Mouse (Mus musculus): ENCODE data around the gene A3galt2. TPM values are rescaled to one million over a fixed set of nuclear protein-coding genes. Genes with fewer than 3 reads are reported as not detected.

The A3galt2 gene
- polyA plus RNA-seq, 3 experiments from 2014 or later, result 0.16 to 0.38 TPM; not detected in 1

DNA sequence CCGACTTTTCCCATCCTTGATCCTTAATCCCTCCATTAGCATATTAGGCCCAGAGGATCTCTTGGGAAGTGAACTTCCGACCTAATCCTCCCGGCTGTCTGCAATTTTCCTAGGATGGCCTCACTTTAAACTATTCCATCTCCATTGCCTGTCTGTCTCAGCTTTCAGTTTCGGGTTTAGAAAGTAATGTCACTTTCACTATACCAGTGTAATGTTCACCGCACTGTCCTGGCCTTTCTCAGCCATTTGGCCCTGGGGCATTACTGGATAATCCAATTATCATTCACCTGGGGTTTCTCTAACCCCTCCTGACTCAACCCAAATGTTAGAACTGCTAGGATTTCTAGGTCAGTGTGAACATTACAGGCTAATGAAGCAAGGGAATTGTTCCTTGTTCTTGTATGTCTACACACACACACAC lies 26.7 kb upstream of the A3galt2 start:
- ATAC-seq, result peak; percentile 54

DNA sequence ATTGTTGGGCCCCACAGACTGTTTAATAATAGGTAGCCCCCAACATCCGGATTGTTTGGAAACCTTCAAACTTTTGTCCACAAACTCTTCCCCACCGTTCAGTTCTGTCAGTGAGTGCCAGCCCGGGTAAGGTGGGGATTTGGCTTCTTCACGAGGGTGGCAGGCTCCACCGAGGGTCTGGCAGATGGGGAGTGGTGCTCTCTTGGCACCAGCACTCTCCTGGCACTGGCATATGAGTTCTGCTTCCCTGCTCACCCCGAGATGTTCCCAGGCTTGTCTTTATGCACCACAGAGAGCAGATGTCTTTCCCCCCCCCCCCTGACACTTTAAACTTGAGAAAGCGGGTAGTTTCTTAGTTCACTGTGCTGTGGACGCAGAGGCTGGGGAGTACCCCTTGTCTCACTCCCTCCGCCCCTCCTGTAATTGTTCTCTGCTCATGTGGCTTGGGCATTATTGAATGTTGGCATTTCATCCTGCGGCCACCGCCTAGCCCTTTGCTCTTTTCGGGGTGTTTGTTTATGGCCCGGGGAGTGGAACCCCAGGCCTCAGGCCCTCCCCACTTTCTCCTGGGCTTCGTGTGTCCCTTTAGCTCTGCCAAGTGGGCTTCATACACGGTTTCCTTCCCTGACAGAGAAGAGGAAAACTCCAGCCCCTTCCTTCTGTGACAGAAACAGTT lies 26.0 kb upstream of the A3galt2 start:
- ATAC-seq, result no peak

DNA sequence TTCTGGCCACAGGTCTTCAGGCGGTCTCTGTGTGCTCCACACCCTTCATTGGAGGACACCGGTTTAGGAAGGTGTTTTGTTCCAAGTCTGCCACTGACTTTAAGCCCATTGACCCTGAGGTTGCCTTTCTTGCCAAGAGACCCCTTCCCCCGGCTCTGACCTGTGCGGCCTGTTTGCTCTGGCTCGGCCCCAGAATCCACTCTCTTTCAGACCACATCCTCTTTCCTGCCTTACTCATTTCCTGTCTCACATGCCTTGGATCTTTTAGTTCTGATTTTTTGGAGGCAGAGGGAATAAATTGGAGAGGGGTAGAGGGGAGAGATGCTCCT lies 25.5 kb upstream of the A3galt2 start:
- peak; percentile 10 for ATAC-seq

DNA sequence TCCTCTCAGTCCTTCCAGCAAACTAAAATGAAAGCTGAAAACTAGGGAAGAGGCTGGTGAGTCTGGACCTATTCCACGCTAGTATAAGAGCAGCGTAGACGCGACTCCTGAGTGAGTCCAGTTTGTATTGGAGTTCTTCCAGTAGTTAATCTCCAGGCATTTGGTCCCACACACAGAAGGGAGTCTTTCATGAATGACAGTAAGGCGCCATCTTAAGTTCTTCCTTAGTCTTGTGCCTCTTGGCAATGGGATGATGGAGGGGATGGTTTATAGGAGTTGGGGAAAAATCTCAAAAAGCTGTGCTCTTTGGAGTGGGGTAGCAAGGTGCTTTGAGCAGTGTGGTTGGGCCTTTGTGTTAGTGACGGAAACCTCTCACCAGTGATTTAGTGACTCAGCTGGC lies 24.9 kb upstream of the A3galt2 start:
- no peak for ATAC-seq

DNA sequence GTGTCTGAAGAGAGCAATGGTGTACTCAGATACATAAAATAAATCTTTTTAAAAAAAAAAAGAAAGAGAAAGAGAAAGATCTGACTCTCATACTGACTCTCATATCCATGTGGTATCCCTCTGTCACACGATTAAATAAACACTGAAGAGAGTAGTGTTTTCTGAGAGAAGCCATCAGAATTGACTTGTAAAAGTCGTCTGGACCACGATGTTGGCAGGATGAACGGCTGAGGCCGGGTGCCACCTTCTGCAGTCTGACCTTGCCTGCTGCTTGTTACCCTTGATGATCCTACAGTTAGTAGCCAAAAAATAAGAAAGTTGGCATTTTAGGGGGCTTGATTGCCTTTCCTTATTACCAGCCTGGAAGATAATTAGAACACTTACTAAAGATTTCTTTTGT lies 22.4 kb upstream of the A3galt2 start:
- no peak for ATAC-seq

DNA sequence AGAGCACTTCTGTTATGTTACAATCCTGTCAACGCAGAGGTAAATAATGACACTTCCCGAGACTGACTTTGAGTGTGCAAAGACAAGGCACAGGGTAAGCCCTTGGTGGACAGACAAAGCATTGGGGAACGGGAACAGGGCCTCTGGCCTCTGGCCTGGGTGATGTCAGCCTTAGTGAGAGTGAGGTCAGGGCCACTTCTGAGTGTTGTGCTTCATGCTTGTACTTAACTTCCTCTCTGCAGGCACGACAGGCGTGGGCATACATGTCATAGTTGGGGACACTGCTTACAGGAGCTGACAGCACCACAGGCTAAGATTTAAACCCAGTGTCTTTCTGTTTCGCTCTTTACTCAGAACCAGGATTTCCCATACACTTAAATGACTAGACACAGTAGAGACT lies 21.7 kb upstream of the A3galt2 start:
- ATAC-seq, result peak; percentile 20

DNA sequence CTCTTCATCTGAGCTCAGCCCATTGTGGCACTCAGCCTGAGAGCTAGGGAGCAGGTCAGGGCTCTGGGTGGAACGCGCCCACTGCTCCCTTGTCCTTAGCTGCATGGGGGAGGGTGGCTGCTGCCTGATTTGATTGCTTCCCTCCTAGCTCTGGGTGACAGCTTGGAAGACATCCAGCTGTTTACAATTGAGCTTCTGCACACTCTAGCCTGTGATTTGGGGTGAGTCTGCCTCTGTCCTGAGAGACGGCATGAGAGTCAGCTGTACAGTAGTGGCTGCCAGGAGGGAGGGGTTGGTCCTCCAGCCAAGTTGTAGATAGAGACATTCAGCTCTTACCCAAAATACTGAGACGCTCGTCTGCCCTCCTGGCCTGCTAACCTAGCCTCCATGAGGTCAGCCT lies 20.9 kb upstream of the A3galt2 start:
- no peak for ATAC-seq

DNA sequence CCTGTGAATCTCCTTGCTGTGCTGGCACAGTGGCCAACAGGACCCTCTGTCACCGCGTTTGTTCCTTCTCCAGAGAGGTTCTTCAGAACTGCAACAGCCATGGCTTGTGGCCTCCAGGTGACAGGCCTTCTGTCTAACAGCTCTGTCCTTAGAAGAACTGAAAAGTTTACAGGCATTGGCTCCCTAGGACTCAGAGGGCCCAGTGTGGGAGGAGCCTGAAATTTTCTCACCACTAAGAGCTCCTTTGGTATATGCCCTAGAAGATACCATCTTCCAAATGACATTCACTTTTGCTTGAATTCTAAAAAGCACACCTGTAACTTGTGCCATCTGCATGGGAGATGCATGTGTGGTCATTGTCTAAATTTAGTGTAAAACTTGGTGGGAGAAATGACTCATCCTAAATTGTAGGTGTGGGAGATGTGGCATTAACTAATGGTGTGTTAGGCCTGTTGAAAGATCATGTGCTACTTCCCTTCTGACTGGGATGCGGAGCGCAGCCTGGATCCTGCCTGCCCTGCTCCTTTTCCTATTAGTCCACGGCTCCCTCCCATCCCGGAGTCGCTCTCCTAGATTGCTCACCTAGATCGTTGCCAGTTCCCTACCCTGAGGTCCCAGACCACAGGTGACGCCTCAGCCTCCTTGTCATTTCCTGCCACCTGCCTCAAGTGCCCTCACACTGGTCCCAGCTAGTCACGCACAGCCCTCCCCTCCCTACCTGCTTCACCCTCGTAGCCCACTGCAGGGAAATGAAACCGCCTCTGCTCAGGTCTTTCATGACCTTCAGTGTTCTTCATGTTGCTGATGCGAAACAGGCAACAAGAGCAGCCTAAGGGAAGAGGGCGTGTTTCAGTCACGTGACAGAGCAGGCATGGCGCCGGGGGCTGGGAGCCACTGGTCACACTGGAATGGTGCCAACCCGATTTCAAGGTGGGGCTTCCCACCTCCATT lies 20.2 kb upstream of the A3galt2 start:
- peak; percentile 87 for ATAC-seq

DNA sequence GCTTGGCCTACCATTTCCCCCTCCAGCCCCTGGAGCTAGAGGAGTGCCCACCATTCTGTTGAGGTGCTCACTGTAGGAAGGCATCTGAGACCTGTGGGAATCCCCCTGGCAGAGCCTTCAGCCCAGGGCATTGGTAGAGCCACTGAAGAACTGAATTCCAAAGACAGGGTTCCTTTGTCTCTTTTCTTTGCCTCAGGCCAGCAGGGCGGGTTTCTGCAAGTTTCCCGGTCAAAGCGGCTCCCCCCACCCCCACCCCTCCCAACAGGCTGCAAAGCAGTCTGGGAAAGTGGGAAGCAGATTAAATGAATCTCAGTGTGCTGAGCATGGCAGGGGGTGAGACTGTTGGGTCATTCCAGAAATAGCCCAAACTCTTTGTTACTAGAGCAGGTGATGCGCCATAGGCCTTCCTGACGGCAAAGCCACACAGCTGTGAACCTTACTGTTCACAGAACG lies 18.0 kb upstream of the A3galt2 start:
- no peak for ATAC-seq

DNA sequence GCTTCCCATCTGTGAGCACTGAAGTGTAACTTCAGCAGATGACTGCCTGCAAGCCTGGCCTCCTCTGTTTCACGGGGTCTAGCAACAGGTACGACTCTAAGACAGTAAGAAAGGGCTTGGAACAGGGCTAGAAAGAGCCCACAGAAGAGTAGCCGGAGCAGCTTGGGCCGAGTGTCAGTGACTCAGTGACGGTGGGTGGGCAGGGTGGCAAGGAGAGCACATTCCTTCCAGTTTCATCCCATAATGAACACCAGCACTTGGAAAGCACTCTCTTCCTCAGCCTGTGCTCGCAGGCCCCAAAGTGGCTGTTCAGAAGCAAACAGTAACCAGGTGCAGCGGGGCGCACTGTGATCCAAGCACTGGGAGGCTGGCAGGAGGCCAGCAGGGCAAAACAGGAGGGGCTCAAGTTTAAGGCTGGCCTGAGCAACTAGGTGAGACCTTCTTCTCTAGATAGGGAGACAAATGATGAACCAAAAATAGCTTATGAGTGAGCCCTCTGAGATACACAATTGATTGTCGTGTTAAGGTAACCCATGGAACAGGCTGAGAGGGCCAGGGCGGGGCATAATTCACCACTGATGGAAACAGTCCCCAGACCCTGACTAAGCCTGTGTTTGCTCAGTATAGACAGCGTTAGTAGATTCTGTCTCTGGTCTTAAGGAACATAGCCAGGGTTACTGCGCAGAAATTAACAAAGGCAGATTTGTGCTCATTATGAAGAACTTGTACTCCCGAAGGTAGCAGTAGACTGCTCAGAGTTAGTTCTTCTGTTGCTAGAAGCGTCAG lies 17.1 kb upstream of the A3galt2 start:
- no peak for ATAC-seq

DNA sequence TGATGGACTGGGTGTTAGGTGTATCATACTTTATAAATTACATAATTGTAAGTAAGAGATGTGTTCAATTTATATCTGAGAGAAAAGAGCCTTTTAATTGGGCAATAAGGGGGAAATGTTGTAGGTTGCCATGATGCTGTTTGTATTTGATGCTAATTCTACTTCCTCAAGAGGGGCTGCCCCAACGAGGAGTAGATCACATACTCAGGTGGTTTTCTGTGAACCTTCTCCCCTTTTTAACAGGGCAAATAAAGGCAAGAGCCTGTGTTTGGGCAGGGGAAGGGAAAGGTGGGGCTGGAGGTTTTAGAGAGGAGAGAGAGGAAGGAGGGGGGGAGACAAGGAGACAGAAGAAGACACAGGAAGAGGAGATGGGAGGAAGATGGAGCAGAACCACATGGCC lies 14.3 kb upstream of the A3galt2 start:
- ATAC-seq, result peak; percentile 61

DNA sequence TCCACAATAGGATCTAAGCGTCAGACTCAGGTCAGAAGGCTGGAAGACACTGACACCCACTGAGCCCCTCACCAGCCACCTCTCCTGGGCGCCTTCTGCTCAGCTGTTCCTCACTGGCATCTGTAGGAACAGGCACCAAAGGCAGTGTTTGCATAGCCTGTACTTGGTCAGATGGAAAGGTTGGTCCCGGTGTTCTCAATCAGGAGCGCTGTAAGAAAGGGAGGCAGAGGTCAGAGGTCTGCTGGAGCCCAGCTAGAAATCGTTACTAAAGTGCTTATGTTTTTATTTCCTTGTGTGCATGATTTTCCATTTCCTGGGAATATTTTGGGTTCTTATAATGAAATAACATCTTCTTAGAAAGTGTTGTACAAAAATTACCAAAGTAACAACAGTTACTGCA lies 13.3 kb upstream of the A3galt2 start:
- ATAC-seq, result no peak

DNA sequence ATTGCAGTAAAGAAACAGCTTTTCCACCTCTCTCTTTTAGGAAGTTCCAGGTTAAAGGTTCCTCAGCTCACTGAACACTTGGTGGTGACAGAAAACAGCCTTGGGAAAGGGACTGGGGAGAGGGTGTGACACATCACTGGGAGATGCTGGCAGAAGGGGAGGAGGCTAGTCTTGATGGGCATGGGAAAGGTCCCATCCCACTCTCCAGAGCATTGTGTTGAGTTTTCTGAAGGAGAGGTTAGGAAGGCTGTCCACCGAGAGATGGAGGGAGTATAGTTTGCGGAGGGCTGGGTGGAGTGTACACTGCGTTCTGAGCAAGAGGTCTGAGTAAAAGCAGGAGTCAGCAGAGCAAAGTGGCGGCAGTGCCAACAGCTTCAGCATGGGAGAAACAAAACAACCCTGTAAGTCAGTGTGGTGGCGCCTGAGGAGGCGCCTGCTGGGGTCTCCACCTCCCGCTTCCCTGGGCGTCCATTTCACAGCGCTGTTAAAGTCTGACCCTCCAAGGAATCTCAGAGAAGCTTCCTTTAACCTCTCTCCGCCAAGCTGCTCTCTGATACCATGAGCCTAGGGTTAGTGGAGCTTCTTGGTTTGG lies 12.7 kb upstream of the A3galt2 start:
- ATAC-seq, result no peak

DNA sequence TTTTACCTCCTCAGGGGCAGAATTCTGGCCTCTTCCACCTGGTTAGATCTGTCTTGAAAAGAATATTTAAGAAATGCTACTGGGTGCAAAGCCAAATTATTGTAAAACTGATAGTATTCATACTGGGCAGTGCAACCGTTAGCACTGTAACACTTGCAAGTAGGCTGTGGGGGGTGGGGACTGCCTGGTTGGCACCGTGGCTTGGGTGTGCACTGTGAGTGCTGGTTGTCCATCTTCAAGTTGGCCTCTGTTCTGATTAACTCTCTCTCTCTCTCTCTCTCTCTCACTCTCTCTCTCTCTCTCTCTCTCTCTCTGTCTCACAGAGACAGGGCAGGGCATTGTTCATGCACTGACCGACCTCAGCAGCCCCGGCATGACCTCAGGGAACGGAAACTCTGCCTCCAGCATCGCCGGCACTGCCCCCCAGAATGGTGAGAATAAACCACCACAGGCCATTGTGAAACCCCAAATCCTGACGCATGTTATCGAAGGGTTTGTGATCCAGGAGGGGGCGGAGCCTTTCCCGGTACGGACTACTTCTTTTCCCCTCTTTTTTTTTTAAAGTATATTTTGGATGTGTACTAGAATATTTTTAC lies 12.0 kb upstream of the A3galt2 start:
- ATAC-seq, result no peak

DNA sequence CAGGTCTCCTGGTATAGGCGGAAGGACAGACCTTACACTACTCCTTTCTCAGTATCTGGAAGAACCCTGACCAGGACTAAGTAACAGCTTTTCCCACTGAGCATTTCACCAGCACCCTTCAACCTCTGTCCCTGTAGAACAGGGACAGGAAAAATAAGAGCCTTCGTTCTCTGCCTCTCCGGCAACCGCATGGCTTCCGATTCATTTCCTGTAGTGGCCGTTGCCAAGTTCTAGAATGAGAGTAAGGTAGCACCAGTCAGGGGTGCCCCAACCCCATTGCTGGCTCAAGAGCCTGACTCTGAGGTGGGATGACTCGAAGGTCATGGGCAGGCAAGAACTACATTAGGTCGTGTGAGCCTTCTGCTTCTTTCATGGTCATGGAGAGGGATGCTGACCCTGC lies 10.0 kb upstream of the A3galt2 start:
- no peak for ATAC-seq

DNA sequence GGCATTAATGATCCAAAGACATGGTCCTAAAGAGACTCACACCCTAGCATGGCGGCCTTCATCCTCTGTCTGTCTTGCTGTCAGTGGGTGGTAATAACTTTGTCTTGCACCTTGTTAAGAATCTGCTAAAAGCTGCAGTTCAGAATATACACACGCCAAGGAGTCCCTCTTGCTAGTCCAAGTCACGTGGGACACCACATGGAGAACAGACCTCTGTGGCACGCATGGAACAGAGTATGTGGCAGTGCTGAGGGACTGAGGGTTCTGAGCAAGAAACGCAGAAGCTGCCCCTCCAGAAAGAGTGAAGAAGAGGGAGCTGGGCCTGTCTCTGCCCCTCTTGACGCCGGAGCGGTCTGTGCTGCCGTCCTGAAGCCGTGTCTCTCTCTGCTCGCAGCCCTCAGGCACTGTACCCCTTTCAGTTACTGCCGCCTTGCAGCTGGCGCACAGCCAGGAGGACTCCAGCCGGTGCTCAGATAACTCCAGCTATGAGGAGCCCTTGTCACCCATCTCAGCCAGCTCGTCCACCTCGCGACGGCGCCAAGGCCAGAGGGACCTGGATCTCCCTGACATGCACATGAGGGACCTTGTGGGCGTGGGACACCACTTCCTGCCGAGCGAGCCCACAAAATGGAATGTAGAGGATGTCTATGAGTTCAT lies 7.4 kb upstream of the A3galt2 start:
- ATAC-seq, result no peak

DNA sequence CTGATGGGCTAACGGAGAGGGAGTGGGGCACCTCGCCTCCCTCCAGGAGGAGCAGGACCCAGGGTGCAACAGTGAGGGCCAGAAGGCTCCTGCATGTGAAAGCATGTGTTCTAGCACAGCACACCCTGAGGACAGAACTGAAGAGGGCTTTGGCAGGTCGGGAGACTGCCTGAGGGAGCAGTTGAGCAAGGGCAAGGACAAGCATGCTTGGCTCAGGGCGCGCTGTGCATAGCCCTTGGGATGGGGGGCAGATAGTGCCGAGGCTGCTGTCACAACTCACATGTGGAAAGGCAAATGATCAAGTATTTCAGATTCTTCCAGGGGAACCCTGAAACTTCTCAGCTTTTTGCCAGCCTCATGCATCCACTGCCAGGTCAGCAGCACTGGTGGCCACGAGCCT lies 6.9 kb upstream of the A3galt2 start:
- no peak for ATAC-seq

DNA sequence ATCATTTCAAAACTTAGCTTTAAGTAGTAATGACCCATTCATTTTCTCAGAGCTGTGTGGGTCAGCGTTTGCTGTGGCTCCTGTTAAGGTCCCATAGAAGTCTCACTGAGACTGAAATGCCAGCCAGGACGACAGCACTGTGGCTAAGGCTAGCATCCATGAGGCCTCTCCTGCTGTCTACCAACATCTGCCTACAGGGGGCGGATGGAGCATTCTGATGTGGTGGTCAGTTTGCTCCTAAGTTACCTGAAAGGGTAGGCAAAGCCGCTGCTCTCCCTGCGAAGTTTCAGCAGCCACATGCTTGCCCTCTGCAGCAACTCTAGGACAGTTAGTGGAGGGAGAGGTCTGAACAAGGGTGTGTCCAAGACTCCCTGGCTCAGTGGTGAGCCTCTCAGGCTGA lies 4.2 kb upstream of the A3galt2 start:
- no peak for ATAC-seq

DNA sequence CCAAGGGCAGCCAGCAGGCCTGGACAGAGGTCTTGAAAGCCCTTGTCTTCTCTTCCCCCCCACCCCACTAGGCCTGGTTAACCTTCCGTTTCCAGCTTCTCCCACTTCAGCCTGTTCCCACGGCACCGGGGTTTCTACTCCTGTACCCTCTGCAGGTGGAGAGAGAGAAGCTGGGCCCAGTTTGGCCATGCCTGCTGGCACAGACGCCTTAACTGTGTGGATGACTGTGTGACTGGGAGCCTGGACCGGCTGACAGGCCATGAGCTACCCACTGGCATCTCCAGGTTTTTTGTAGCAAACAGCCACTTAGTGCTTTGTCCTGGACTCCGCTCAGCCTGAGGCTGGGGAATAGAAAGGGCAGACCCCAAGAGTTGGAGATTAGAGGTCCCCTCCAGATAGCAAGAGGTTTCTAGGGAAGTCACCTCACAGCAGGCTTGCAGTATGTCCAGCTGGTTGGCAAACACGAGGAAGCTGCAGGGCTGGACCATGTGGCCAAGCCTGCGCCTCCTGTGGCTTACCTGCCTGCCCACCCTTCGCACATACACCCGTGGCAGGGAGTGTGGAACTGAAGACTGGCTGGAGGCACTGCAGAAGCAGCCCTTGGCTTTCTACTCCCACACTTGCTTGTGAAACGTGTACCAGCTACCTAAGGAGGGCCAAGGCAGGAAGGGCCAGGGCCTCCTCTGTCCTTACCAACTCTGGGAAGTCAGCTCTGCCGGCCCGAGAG lies 3.0 kb upstream of the A3galt2 start:
- ATAC-seq, result no peak

DNA sequence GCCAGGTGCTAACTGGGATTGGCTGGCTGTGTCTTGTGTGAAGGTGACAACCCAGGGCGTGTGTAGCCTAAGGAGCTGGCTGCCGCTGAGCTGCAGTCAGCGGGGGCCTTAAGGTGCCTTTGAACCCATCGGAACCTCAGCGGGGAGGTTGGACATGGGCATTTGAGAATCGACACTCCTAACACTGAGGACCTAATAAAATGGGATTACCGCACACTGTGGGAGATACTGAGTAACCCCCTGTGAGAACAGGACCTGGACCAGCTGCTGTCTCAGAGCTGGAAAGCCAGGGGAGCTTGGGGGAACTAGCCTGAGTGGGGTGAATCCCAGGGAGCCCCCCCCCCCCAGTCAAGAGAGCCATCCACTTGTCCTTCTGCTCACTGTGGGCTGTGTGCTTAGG lies 1.6 kb upstream of the A3galt2 start:
- ATAC-seq, result no peak

DNA sequence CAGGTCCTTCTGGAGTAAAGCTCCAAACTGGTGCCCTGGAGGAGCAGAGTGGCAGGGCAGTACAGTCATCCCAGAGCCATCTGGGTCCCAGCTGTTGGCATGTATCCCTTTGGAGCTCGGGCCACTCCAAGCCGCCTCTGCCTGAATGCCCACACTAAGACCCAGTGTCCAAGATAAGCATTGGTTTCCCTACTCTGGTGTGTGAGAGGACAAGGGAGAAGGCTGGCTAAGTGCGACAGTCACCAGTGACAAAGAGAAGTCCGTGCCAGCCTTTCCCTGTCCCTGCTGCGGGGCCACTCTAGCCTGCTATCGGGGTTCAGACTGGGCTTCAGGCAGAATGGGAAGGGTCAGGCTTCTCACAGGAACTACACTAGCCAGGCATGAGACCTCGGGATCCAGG lies 736 bp downstream of the A3galt2 start:
- no peak for ATAC-seq
